Mouse (Mus musculus): ENCODE measurements at regions not wholly inside any gene's neighbourhood (a gene's known extent, or its start where the extent isn't known, plus 50 kb on each side); places are given as distances from the start of the nearest gene placed in this dataset.

DNA sequence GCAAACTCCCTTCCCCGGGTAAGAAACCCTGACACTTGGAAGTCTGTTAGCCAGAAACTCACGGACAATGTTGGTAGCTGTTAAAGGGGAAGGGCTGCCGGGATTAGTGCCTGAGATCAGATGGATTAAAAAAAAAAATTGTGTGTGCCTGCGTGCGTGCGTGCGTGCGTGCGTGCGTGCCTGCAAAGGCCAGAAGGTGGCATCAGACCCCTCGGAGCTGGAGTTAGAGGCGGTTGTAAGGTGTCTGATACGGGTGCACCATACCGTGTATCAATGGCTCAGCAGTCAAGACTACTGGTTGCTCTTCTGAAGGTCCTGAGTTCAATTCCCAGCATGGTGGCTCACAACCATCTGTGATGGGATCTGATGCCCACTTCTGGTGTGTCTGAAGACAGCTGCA is 59.0 kb upstream of the Ccdc167 start:
- no peak for DNase-seq

DNA sequence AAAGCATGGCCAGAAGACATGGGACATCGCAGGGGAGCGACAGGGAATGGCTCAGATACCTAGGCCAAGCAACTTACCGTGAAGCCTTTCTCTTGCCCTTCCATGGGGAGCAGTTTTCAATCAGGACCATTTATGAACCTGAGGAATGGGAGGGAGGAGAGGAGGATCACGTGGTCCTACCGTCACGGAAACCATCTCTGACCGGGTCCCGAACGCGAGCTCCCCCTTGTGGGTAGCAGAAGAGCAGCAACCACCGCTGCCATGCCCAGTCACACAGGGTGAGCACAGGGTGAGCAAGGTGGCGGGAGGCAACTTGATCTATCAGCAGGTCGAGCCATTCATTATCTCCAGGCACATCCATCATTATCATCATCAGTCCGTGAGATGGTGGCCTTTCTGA is 56.5 kb upstream of the Ccdc167 start:
- DNase-seq = peak; percentile 79 to 85

DNA sequence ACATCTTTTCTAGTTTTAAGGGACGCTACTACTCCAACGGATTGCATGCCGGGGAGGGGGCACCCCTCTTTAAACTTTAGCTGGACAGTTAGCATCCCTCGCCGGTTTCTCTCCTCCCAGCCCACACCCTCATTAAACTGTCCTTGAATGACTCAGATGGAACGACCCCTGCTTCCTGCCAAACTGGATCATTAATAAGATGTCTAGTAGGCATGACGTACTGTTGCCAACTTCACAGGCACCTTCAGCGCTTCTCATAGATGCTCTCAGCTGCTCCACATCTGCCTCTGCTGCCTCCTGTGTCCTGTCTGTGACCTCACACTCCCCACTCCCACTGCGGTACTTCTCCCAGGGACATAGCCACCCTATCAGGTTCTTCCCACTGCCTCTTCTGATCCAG is 54.1 kb upstream of the Ccdc167 start:
- no peak for DNase-seq

DNA sequence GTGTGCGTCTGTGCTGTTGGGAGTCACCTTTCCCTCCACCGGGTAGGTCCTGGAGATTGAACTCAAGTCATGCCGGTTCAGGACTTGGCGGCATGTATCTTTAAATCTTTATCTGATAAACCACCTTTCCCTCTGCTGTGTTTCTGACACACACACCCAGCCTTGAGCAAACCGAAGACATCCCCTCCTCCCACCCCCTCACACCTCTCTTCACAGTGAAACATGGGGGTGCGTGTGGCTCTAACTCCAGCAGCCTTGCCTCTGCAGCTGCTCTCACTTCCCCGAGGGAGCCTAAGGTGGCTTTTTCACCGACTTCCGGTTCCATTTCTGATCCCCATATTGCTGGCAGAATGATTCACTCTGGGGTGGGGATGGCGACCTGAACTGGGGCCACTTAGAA is 52.8 kb upstream of the Ccdc167 start:
- no peak for DNase-seq

DNA sequence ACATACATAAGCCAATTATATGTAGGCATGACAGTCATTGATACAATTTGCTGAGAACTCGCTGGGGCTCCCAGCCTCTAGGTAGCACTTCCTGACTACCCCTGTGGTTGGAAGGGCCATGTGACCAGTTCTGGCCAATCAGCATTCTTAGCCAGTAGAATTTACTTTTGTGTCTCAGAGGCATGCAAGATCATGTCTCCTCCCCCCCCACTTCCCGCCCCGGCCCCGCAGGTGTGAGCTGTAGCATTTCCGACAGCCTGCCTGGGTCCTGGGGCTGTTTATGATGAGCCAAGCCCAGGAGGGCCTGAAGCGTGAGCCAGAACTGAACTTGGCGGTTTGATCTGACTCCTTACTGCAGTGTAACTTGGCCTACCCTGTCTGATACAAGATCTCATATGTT is 52.3 kb upstream of the Ccdc167 start:
- no peak for DNase-seq

DNA sequence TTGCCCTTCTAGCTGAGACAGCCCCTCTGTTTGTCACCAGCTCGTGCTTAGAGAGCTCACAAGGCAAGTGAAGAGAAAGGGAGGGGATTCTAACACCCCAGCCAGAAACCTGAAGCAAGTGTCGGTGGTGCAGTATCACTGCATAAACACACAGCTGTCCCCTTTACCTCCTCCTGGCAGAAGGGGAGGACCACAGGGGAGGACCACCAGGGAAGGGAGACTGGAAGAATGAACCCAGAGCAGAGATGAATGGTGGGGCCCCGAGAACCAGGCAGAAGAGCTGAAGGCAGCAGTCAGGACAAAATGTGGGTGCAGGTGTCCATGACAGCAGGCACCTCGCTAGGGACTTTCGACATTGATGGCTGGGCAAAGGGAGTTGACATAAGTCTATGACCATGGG is 51.8 kb upstream of the Ccdc167 start:
- no peak for DNase-seq

All from cerebellum, postnatal 10 days (tissue).